Mouse (Mus musculus) T-helper 1 cell (primary cell): Measurements from ENCODE around the gene Oxsr1.

Experiments used
- in situ Hi-C: fragments of 300-600 bp; cut with MboI, MseI; formaldehyde crosslinking; loops from one replicate; pipeline ENCODE4 v1.15.1; 2025; ENCODE audit warnings: high pct_unique_total_duplicates

Oxsr1 gene

DNA sequence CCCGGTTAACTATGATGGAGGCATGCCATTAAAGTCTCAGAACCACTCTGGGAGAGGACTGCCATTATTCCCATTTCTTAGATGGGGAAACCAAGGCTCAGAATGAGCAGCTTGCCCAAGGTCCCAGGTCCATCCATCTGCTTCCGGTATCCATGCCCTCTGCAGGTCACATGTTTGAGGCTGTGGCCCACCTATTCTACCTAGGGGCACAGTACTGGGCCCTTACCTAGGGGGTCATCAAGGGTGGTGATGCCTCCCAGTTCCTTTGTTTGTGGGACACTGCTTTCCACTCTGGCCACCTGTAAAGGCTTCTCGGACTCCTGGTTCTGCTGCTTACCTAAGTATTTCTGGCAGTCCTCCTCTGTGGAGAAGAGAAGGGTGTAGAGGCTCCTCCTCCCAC, 16.1 kb upstream of the Oxsr1 start:
- in situ Hi-C loops: loop anchor here (10.0 kb wide), 1 partner anchor 1226 kb away; no protein-coding TSS in a partner anchor

- in situ Hi-C loops: loop anchor here (10.0 kb wide), 1 partner anchor 1227 kb away; no protein-coding TSS in a partner anchor
Measured at GRCm38 (mm10) chr9:119337842-119338241, 15.6 kb upstream of the Oxsr1 start.

- in situ Hi-C loops: loop anchor here (10.0 kb wide), 1 partner anchor 1229 kb away; no protein-coding TSS in a partner anchor
Measured at GRCm38 (mm10) chr9:119335571-119335970, 13.3 kb upstream of the Oxsr1 start.

- in situ Hi-C loops: loop anchor here (10.0 kb wide), 1 partner anchor 1230 kb away; no protein-coding TSS in a partner anchor
Measured at GRCm38 (mm10) chr9:119334834-119335233, 12.6 kb upstream of the Oxsr1 start.

DNA sequence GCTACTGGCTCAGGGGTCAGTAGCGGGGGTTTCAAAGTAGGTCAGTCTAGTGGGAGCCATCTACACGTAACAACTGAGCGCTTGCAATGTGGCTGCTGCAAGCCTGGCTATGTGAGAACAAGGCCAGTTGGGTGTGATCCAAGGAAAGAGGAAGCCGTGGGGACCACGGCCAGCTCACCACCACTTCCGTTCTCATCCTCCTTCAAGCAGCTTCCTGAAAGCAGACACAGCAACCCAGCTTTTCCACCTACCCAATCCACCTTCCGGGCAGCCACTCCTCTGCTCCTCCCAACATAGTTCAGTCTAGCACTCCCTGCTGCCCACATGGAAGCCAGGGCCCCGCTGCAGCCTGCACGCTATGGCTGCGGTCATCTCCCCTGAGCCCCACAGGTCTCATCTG, 12.1 kb upstream of the Oxsr1 start:
- in situ Hi-C loops: loop anchor here (10.0 kb wide), 1 partner anchor 1230 kb away; no protein-coding TSS in a partner anchor

DNA sequence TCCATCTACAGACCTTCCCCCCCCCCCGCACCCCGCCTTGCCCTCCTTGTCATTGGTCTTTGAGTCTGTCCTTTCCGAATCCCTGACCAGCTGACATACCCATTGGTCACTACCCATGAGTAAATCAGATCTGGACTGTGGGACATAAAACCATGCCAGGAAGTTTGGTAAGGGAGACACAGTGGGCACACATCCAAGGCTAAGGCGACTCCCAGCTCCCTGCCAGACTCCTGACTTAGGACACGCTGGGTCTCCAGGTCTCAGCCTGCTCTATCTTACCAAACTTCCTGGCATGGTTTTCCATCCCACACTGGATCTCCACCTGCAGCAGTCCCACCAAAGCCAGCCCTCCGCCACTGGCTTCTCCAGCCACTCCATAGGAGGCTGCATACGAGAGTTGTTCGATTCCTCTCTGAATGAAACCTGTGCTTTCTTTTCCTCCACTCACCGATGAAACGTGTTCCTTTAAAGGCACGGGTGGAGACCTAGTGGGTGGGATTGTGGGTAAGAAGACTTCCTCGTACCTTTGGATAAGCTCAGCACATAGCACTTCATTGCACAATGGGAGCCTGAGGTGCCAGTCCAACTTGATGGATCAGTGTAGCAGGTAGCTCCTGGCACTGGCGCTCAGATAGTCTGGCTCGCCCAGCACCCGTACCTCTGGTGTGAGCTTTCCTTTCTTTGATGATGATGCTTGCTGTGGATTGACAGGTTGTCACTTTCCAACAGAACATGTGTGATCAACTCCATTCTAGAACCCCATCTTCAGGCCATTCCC, 8.1 kb upstream of the Oxsr1 start:
- in situ Hi-C loops: loop anchor here (10.0 kb wide), 1 partner anchor 1234 kb away; no protein-coding TSS in a partner anchor

GRCm38 (mm10) chr9:119328488-119328887, 6.3 kb upstream of the Oxsr1 start:
- in situ Hi-C loops: no loop called here

DNA sequence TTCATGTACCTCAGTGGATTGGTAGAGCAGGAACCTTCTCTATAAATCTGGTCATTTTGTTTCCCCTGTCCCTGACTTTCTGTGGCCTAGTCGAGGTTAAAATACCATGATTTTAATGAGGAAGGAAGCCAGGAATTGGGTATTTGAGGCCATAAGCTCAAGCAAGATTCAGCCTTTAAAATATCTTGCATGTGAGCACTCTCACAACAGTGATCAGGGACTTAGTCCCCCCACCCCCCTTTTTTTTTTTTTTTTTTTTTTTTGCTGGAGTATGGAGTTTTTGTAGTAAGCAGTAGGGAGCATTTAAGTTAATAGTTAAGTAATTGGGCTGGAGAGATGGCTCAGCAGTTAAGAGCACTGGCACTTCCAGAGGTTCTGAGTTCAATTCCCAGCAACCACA, 1.9 kb upstream of the Oxsr1 start:
- in situ Hi-C loops: no loop called here

- in situ Hi-C loops: no loop called here
Measured at GRCm38 (mm10) chr9:119323260-119323645, 1.0 kb upstream of the Oxsr1 start.

GRCm38 (mm10) chr9:119321392-119322229, 616 bp downstream of the Oxsr1 start:
- in situ Hi-C loops: no loop called here

GRCm38 (mm10) chr9:119320946-119321345, 1.3 kb downstream of the Oxsr1 start:
- in situ Hi-C loops: no loop called here

- in situ Hi-C loops: no loop called here
Measured at GRCm38 (mm10) chr9:119320446-119320845, 1.8 kb downstream of the Oxsr1 start.

DNA sequence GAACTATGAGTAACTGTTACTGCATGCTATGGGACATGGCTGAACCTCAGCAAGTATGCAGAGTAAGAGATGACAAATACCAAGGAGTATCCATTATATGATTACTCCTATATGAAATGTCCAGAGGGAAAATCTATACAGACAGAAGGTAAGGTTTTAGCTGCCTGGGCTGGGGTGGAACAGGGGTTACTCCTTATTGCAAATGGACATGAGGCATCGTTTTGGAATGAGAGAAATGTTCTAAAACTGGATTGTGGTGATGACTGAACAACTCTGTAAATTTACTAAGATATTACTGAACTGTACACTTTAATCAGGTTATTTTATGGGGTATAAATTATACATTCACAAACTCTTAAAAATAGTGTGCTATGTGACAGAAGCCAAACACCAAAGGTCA, 3.3 kb downstream of the Oxsr1 start:
- in situ Hi-C loops: no loop called here

DNA sequence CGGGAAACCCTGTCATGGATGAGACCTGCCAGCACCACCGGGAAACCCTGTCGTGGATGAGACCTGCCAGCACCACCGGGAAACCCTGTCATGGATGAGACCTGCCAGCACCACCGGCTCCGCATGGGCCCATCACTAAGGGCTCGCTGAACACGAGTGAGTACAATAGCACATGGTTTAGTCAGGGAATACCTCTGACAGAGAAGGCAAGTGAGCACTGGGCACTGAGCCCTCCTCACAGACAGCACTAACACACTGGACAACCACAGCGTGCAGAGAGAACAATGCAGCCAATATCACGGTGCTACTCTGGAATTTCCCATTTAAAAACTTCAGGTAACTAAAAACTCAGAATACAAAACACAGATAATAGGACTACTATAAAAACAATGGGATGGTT, 9.1 kb downstream of the Oxsr1 start:
- in situ Hi-C loops: no loop called here

DNA sequence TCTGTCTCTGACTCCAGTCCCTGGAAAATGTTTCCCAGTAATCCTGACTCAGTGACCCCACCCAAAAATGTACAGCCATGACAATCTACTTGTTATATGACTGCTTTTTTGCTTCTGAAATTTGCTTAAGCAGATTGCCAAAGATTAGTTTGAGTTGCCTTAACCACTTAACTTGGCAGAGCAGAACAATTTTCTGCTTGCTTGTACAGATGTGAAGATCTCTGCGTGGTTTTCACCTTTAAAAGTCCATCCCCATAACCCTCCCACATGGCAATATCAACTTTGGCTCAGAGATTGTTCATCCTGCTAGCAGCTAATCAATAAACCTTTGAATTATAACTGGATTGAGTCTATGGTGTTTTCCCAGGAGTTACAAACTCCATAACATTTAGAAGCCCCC, 13.2 kb downstream of the Oxsr1 start:
- in situ Hi-C loops: no loop called here

DNA sequence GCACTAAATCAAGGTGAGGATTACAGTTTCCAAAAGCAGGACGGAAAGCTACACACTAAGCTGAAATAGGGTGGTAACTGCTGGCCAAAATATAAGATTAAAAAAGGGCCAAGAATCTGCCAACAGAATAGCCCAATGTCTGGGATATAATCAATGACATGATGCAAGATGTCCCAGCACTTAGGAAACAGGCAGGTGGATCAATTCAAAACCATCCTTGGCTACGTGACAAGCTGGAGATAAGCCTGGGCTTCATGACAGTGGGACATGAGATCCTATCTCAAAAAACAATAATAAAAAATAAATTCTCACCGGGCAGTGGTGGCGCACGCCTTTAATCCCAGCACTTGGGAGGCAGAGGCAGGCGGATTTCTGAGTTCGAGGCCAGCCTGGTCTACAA, 16.4 kb downstream of the Oxsr1 start:
- in situ Hi-C loops: no loop called here

- in situ Hi-C loops: no loop called here
Measured at GRCm38 (mm10) chr9:119298563-119298962, 23.7 kb downstream of the Oxsr1 start.

DNA sequence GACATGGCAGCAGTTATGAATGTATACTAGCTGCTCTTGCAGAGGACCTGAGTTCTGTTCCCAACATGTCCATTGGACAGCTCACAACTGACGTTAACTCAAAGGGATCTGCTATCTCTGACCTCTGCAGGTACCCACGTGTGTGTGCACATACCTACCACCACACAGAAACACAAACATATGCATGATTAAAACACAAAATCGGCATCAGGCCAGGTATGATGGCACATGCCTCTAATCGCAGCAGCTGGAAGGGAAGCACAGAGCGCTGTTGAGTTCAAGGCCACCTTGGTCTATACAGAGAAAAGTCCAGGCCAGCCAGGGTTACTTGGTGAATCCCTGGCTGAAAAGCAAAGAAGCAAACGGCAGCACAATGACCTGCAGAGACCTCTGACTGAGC, 24.5 kb downstream of the Oxsr1 start:
- in situ Hi-C loops: no loop called here

GRCm38 (mm10) chr9:119290791-119291190, 31.4 kb downstream of the Oxsr1 start:
- in situ Hi-C loops: no loop called here

DNA sequence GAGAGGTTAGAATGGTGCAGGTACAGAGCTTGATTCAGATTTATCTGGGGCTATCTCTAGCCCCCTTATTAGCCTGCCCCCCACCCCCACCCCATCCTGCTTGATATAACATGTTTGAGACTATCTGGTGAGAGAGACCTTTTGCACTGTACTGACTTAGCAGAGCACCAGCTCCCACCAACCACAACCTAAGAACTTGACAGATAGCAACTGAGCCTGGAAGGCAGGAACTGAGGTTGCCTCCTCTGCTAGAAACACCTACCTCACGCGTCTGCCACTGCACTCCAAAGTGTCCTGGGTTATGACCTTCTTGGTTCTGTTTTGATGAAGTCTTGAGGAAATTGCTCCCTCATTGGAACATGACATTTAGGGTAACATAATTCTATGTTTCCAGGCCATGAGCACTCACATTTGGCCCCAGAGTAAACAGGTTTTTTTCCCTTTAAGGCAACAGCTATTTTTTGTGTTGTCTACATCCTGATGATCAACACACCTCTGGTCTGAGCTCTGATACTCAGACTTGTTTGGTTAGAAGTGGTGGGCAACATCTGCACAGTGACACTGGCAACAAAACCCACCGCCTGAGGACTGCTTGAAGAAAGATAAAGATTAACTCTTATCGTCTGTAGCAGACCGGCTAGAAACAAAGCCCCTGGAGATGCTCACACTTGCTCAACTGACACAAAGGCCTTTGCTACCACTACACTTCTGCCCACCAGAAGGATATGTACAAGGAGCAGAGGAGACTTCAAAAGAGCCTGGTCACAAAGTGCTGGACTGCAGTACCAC, 41.1 kb downstream of the Oxsr1 start:
- in situ Hi-C loops: loop anchor here (5.0 kb wide), 1 partner anchor 34 kb away; no protein-coding TSS in a partner anchor

DNA sequence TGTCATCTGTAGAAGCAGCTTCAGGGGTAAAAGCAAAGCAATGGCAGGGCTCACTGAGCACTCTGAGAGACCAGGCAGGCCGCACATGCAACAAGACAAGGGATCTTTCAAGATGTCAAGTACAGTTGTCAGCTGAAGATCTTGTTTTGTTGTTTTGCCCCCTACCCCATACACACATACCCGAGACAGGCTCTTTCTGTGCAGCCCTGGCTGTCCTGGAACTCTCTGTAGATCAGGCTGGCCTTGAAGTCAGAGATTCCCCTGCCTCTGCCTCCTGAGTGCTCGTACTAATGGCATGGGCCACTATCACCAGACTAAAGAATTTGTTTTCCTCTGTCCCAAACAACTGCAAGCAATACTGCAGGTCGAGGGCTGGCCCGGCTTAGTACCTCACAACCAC, 44.2 kb downstream of the Oxsr1 start:
- in situ Hi-C loops: no loop called here

DNA sequence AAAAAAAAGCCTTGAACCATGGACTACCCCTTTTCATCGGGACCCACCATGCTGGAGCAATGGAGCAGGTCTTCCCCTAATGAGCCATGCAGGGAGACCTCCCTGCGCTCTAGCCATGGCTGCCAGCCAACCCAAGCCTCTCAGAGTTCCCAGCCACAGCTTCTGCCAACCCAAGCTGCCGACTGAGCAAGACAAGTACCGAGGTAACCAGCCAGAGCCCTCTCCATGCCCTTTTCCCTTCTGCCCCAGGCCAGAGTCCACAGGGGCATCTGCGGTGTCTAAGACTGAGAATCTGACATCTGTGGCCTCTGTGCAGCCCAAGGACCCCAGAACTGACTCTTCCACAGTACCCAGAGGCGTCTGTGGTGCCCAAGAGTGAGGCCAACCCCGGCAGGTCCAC, 45.9 kb downstream of the Oxsr1 start:
- in situ Hi-C loops: no loop called here
